Mouse (Mus musculus) megakaryocyte progenitor cell, adult 5-6 weeks (primary cell): ENCODE results near the gene Pax9. TPM values are rescaled to one million over a fixed set of nuclear protein-coding genes. Genes with fewer than 3 reads are reported as not detected.

Source experiments
- ATAC-seq: replicated peaks from 2 replicates; pipeline ENCODE4 v1.8.0; 2016; ENCODE audit warnings: mild to moderate bottlenecking, moderate TSS enrichment, inconsistent platforms; ENCODE audit not compliant: poor library complexity
- total RNA-seq, 2 experiments: library from RNA; stranded (forward) in 1 of 2; stranded (reverse) in 1 of 2; fragments of 157-497, 149-512 nt in 1 of 2; fragments of 200-1000 nt in 1 of 2; gene quantifications; 2 replicates each; pipeline versions ENCODE4 v1.2.3 to v1.2.4; 2015 to 2017

Gene Pax9
- total RNA-seq (2015) = not detected in 2 replicates
- not detected in 2 replicates for total RNA-seq (2017)

DNA sequence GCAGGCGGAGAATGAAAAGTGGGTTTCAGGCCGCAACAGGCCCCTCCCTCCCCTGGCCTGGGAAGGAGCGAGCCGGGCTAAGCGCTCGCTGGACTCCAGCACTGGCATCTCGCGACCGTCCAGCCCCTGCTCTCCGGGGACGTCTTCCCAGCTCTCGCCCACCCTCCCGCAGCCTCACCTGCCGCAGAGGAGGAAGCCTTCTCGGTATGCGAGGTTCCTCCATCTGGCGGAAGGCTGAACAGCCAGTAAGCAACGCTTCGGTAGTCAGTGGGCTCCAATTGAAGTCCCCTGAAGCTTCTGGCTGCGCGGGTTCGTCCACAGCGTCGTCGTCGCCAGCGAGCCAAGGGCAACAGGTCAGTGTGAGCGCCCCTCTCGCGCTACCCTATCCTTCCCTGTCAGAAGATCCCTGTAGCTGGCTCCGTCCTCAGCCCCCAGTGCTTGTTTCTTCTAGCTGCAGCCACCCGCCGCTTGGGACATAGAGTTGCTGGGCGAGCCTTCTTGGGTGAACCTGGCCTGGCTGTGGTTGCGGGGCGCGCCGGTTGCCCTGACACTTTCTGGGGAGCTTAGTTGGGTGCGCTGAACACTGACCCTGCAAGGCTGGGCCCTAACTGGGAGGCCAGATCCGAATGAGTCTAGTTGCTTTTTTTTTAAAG lies at the start of gene Pax9:
Pax9 (plus strand) TSS at position 341 of the 653 bp plus-strand sequence.
- no peak for ATAC-seq

DNA sequence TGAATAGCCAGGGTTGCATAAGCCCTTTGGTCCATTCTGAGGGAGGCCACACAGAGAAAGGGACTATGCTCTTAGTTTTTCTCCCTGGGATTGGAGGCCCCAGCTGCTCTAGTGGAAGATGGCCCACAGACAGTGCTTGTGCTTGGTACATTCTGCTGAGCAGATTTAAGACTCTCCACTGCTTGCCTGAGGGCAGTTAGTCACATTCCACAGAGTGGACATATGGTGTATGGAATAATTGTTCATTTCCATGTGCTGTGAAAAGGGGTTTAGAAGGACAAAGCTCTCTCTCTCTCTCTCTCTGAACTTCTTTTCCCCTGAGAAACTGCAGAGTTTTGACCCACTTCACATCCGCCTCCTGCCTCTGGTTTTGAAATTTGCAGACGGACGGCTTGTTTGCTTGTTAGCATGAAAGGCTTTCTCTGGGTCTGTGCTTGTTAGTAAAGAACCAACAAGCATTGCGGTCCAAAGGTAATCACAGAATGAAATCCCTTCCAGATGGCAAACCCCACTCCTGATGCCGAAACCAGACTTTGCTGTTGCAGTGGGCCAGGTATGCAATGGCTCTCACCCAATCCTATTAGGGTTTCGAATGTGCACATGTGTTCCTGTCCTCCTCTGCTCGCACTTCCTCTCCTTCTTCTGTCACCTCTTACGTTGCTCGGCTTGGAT lies 22.0 kb upstream of the Pax9 start:
- no peak for ATAC-seq

DNA sequence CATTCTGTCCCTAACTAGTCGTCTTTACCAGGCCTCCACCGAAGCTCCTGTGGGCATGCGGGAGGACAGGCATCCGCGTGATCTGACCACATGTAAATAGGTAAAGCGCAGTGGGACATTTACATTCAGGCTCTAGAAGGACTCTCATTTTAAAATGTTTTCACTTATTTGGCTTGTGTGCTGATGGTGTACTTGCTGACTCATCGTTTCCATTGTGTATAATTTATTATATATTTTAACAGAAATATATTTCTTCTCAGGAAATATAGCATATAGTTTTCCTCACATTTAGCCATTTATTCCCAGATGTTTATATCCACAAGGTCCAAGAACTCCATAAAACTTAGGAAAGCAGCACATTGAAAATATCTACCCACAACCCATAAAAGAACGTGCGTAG lies 20.8 kb upstream of the Pax9 start:
- no peak for ATAC-seq

DNA sequence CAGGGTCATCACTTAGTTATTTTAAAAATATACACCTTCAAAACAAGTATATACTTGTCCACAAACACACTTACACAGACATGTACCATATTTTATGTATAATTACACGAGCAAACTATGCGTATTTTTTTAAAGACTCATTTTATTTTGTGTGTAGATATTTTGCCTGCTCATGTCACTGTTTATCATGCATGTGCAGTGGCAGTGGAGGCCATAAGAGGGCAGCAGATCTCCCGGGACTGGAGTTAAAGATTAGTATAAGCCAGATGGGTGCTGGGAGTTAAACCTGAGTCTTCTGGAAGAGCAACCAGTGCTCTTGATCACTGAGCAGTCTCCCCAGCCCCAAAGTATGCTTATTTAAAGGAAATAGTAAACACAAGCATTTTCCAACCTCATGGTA lies 16.8 kb upstream of the Pax9 start:
- peak; percentile 77 for ATAC-seq

DNA sequence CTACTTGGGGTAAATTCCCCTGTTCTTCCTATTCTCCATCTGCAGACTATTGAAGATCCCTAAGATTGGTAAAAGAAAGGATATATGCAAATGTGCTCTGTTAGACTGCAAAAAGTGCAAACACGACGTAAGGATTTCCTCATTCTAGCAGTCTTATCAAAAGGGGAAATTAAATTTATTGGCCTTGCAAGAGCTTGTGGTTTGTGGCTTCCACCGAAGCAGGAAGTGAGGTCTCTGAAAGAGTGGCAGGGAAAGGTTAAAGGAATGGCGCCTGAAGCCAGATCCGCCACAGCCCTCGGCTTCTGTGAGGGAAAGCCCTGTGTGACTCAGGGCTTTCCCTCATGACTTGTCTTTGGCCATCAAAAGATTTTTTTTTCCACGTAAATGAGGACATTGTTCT lies 13.9 kb upstream of the Pax9 start:
- peak; percentile 80 for ATAC-seq

DNA sequence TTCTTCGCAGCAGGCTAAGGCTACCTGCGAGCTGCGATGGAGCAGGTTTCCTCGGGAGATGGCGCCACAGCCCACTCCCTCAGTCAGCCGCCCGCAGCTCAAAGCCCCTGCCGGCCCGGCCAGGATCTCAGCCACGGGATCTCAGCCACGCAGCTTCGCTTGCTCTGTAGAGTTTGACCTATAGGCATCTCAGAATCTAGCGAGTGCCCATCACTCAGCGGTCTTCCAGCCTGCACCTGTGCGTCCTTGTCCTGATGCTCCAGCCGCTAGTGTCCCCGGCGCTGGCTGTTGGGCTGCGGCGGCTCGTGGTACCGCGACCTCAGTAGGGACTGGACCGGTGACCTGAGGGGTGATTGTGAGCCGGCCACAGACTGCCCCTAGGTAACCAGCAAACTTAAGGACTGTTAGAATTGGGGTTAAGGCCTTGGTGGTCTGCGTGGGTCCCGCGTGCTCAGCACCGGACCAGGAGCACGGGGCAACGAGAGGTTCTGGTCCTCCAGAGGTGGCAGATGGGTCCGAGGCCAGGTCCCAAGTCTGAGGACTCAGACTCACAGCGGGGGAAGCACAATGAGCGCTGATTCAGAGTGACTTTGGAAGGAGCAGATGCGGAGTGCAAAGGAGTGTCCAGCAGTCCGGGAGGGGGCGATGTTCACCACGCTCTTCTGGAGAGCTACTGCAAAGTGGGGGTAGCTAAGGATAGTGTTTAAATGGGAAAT lies 10.3 kb upstream of the Pax9 start:
- ATAC-seq = peak; percentile 55

DNA sequence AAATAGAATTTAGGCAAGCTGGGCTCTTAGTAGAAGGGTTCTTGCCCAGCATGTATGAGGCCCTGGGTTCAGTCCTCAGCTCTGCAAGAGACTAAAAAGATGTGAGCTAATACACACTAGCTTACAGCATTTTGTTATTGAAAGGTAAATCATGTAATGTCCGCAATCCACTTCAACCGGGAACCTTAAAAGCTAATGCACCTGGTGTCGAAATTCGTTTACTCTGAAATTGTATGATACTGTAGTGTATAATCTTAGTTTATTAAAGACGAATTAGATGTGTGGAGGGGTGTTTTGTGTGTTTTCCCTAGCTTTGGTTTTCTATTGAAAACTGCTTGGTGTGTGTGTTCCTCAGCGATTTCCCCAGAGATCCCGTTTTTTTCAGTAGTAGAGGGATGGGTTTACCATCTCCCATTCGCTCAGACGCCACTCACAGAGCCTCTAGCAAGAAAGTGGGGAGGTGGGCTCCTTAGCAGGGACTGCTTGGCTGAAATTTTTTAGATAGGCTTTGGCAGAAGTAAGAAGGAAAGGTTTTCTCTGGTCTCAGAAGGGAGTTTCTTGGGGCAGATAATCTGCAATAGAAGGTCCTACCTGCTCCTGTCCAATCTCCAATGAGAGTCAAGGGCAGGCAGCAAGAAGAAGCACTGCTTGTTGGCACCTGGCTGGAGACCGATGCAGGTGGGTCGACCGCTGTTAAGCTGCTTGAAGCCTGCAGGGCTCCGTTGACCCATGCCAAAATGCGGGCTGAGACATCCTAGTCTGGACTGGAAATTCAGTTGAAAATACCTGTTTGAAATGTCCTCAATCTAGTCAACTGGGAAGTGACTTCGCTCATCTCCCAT lies 3.7 kb upstream of the Pax9 start:
- no peak for ATAC-seq

DNA sequence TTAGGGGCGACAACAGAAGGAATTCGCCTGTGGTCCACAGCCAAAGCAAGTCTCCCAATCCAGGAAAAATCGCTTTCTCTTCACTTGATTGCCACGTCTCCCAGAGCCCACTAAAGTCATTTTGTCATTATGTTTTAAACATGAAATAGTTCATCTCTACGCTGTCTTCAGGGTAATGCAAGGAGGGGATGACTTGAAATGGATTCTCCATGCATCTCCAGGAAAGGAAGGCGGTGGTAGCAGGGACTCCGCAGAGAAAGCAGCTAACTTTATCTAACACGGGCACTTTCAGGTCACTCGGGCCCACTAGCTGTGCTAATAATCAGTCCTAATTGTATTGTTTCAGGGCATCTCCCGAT lies 3.1 kb upstream of the Pax9 start:
- ATAC-seq = no peak

DNA sequence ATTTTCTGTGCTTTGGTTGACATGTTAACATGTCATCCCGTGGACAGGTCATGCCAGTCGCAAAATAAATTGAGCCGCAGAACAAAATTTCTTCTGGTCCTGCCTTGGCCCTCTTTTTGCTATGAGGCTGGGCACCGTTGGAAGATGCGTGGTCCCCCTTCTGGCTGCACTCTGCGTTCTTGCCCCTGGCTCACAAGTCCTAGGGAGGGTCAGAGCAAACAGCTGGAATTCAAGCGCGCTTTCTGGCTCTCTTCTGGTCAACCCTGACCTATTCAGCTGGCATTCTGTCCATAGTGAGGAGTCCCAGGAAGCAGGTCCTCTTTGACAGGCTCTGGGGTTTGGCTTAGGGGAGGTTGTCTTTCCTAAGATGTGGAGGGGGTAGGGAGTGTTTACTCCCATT lies 2.6 kb upstream of the Pax9 start:
- no peak for ATAC-seq

DNA sequence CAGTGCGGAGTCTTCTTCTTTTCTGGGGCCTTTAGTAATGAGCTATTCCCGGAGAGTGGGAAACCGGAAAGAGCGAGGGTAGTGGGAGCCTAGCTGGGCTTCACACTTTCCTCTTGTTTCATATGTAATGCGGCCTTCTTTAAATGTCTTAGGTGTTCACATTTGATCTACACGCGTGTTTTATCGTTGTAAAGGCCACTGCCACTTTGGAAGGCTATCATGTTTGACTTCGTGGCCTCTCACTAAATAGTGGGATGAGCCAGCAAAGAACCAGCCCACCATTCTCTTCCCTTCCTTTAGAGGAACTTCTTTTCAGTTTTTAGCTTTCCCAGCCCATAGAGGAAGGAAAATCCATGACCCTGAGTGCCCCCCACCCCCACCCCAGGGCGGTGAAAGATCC lies 2.2 kb upstream of the Pax9 start:
- ATAC-seq = no peak

DNA sequence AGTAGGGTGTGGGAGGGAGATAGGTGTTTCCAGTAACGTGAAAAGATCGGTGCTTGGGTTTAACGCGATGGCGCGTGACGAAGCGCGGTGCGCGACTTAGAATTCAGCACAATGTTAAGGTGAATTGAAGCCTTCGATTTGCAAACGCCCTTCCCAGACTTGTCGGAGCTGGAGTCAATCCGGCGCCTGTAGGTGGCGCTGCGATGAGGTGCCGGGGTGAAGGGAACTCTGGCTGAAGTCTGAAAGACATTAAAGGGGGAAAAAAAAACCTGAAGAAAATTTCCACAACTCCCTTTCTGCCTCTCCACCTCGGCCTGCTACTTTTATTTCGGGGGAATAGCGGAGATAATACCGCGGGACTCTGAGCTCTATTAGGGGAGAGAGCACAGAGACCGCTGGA lies 1.8 kb upstream of the Pax9 start:
- ATAC-seq = peak; percentile 50

DNA sequence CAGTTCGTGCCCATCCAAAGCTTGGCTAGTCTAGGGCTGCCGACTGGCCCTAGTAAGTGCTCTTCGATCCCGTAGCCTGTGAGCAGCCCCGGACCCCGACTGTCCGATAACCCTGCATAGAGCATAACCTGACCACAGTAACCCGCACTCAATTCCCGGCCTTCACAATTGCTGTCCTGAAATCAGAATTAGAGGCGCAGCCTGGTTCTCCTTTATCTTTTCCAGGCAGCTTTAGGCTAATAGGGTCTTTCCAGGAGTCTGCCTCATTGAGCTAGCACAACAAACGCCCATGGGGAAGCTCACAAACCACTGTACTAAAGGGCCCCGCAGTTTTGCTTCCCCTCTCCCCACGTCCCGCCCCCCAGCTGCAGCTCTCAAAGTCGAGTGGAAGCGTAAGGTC lies 1.2 kb upstream of the Pax9 start:
- ATAC-seq = no peak

DNA sequence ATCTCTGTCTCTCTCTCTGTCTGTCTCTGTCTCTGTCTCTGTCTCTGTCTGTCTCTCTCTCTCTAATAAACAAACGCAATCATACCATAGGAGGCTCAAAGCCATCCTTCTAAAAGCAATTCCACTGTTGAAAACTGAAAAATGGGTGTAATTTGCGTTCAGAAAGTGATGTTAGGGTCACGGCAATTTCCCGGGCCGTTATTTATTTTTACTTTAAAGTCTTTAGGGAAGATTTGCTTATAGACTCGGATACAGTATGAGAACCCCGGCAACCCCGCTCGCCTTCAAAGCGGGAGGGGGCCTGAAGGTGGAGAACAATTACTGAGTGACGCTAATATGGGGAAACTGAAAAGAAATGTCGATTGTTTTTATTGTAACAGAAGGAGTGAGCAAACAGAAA lies 566 bp upstream of the Pax9 start:
- ATAC-seq = no peak

DNA sequence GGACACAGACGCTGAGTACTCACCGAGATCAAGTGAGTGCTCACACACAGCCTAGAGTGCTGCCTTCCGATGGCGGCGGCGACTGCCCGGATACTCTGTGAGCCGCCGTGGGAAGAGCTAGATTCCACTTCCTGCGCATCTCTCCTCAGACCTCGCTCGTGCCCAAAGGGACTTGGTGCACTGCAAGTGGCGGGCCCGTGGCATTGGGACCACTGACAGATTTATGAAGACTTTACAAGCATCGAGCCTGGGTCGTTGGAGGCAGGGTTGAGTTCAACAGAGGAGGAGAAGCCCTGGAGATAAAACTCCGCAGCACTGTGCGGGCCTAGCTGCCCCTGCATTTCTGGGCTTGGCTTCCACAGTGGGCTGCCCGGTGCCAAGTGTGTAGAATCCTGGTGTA lies 969 bp downstream of the Pax9 start:
- no peak for ATAC-seq

DNA sequence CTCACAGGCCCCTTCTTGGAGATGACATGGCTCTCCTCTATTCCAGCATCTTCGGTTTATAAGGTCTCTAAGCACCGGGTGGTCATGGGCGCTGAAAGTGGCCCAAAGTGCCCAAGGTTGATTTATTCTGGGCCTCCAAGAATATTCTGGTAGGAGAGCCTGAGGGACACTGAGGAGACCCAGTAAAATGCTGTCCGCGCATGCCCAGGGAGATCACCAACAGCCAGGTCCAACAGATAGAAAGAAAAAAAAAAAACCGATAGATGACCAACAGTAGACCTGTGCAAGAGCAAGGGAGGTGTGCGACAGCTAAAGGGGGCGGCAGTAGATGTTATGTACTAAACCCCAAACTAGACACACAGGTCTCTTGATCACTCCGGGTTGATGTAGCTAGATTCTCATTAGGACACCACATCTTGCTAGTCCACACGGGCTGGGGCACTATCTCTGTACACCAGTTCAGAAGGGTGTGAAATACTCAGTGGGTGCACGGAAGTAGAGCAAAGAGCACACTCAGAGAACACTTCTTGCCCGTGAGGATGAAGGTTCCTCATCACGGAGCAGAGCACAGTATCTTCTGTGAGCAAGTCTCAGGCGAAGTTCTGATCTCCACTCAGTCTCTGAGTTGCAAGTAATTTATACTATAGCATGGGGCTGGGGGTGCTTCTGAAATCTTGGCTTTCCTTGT lies 2.0 kb downstream of the Pax9 start:
- ATAC-seq = no peak

DNA sequence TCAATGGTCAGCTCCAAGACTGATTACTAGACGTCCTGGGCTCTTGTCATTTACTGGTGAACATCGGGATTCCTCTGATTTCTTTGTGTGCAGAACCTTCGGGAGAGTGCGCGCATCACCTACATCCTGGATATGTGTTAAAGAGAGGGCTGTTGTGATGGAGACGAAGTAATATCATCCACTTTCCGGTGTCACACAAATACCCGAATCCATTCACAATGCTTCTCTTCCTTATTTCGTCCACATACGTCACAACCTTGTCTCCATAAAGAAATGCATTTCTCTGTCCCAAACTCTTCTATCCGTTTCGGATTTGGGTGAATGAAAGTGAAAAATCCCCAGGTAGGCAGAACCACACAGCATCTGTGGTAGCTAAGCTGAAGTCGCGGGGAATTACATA lies 2.8 kb downstream of the Pax9 start:
- no peak for ATAC-seq

DNA sequence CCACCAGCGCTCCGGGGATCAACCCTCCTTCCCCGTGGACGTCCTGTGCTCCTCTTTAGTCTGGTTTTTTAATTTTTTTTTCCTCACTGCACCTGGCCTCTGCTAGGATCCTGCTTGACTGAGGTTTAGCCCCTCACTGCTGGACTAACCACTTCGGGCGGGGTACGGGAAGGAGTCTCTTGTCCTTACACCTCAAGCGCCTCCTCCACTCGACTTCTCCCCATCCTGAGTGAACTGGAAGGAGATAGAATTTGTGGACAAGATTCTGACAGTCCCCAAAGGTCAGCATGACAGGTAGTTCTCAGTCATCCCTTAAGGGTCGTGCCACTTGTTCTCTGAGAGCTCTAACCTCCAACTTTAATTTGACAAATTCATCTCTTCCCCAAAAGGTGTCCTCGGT lies 3.4 kb downstream of the Pax9 start:
- no peak for ATAC-seq

DNA sequence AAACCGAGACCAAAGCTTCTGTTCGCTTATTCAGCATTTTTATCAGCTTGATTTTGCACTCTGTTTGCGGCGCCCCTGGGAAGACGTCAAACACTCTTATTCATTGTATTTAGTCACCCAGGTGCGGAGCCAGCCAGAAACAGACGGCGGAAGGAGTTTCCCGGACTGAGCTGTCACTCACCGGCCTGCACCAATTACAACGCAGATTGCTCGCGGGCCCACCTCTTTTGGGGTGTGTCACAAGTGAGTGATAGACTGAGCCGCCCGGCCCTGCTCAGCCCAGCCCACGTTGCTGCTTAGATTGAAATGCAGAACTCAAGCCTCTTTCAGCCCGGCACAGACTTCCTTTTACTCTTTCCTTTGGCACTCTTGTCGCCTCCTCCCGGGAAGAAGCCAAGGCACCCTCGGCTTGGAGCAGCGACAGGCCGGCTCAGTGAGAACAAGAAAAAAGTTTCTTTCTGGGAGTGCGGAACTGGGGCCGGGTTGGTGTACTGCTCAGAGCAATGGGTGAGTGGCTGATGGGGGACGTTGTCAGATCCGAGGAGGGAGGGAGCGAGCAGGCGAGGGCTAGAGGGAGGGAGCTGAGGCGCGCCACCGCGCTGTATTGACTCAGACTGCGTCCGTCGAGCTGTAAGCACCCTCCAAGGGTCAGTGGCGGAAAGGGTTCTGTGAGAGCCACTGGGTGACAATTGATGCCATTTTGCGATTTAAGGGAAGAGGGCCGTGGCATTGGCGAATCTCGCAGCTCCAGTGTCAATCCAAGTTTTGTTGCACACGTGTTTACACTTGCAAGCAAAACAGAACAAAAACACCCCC lies 4.0 kb downstream of the Pax9 start:
- peak; percentile 81 for ATAC-seq

DNA sequence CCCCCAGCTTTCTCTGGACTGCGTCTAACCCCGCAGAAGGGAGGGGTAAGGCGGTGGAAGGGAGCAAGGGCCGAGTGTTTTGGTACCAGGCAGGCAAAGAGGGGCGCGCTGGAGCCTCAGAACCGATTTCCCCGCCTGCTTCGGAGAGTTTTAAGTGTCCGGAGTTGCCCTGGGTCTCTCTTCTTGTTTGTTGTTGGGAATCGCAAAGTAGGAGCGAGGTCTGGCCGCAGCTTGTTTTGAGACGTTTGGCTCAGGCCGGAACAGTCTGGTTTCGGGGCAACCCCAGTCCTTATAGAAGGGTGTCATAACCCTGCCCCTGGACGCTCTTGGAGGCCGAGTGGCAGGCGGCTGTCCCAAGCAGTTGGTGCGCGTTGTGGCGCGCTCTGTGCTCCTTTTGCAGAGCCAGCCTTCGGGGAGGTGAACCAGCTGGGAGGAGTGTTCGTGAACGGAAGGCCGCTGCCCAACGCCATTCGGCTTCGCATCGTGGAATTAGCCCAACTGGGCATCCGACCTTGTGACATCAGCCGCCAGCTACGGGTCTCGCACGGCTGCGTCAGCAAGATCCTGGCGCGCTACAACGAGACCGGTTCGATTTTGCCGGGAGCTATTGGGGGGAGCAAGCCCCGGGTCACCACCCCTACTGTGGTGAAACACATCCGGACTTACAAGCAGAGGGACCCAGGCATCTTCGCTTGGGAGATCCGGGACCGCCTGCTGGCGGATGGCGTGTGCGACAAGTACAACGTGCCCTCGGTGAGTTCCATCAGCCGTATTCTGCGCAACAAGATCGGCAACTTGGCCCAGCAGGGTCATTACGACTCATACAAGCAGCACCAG lies 4.8 kb downstream of the Pax9 start:
- ATAC-seq = peak; percentile 35
